Mouse (Mus musculus) small intestine, adult 2 months (tissue): ENCODE measurements at regions not wholly inside any gene's neighbourhood (a gene's known extent, or its start where the extent isn't known, plus 50 kb on each side); places are given as distances from the start of the nearest gene placed in this dataset.

Experiments
- CTCF ChIP-seq: fragments of 200-500 bp; IDR thresholded peaks from 2 replicates; pipeline ENCODE4 v1.5.1; 2012; ENCODE audit warnings: low read depth, mild to moderate bottlenecking, control low read depth, inconsistent platforms, low read length, moderate library complexity, mixed read lengths; ENCODE audit not compliant: insufficient replicate concordance, insufficient read length; ENCODE audit errors: extremely low read depth
- POLR2A ChIP-seq: fragments of 200-500 bp; IDR thresholded peaks from 2 replicates; pipeline ENCODE4 v1.6.1; 2012; ENCODE audit warnings: low read depth, mild to moderate bottlenecking, control low read depth, inconsistent platforms, low read length, moderate library complexity

DNA sequence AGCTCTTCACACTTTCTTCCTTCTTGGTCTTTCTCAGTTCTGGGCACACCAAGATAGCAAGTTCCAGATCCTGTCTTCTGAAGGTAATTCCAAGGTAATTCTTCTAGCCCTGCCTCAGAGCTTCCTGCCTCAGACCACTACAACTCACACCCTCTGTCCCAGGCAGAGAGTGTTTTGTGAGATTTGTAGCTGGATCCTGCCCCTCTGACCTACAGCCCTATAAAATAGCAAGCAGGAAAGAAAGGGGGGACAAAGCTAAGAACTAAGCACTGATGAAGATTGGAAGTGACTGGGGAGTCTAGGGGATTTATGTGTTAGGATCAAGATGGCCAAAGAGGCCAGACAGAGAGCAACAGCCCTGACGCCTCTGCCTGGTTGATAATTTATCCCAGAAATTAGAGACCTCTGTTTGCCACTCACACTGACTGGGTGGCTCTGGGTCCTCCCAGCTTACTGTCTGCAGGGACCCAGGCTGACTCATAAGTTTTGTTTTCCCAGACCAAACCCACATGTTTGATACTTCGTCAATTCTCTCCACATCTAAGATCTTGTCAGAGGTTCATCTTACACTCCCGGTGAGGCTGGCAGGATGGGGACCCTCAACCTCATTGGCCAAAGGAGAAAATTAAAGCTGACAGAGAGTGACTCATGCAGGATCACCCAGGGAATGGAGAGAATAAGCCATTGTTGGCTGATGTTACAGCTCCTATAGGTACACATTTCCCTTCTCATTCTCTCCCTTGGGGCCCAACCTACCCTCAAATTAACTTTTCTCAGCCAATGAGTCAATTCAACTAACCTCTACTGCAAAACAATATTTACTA is 84.8 kb upstream of the Trabd2b start:
- TF ChIP-seq CTCF (no peak), POLR2A (no peak)
